Mouse (Mus musculus) limb, embryonic 15.5 days (tissue): Measurements from ENCODE around the gene Sh3kbp1. TPM values are rescaled to one million over a fixed set of nuclear protein-coding genes. Genes with fewer than 3 reads are reported as not detected.

Source experiments
- ATAC-seq: fragments of 200-750 bp; cut with Nextera tagmentation; 2 replicates; pipeline ENCODE4 v1.8.0; 2017; ENCODE audit warnings: low read depth, moderate TSS enrichment; ENCODE audit not compliant: insufficient number of reproducible peaks, low FRiP score, low TSS enrichment
- H3K27ac ChIP-seq: fragments of 300-500 bp; sonication (generic); 2 replicates; pipeline ENCODE4 v1.5.1; 2015; ENCODE audit warnings: moderate library complexity, mild to moderate bottlenecking, inconsistent platforms
- H3K27me3 ChIP-seq: fragments of 300-500 bp; sonication (generic); 2 replicates; pipeline ENCODE4 v1.6.1; 2015; ENCODE audit warnings: inconsistent platforms
- H3K36me3 ChIP-seq: fragments of 300-500 bp; sonication (generic); 2 replicates; pipeline ENCODE4 v1.6.1; 2015; ENCODE audit warnings: inconsistent platforms
- H3K4me1 ChIP-seq: fragments of 300-500 bp; sonication (generic); 2 replicates; pipeline ENCODE4 v1.6.1; 2015; ENCODE audit warnings: inconsistent platforms
- H3K4me2 ChIP-seq: fragments of 300-500 bp; sonication (generic); 2 replicates; pipeline ENCODE4 v1.6.1; 2015; ENCODE audit warnings: mild to moderate bottlenecking, inconsistent platforms
- H3K4me3 ChIP-seq: fragments of 300-500 bp; sonication (generic); 2 replicates; pipeline ENCODE4 v1.5.1; 2015; ENCODE audit warnings: mild to moderate bottlenecking, inconsistent platforms
- H3K9ac ChIP-seq: fragments of 300-500 bp; sonication (generic); 2 replicates; pipeline ENCODE4 v1.6.1; 2015; ENCODE audit warnings: inconsistent platforms
- H3K9me3 ChIP-seq: fragments of 300-500 bp; sonication (generic); 2 replicates; pipeline ENCODE4 v1.6.1; 2016; ENCODE audit warnings: inconsistent platforms
- WGBS: fragments of 180-500 bp; shearing (Covaris S2); methylation state at CpG from one replicate; pipeline ENCODE4 v1.1.7; 2015; 5-methylcytosine and 5-hydroxymethylcytosine counted together
- polyA plus RNA-seq: library from polyadenylated mRNA; unstranded; fragments of >200 nt; fragmentation: Nextera tagmentation; extraction: Ambion mirVana; gene quantifications from 2 replicates; pipeline ENCODE4 v1.2.1, GENCODE M21; 2015

Gene Sh3kbp1
- polyA plus RNA-seq, 1 experiment from 2014 or later: 50.0 TPM

DNA sequence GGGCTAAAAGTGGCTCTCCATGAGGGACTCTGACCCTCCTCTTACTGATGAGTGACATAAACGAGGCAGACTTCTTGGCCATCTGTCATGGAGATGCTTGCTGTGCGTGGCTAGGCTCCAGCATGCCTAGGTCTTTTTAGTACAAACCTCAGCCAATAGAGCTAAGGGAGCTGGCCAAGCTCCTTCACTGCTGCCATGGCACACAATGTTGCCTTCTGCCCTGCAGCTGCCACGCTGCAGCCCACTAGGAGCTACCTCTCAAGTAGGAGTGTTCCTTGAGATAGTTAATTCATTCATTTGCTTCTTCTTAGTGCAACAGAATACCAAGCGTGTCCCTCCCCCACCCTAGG is 327.3 kb downstream of the Sh3kbp1 start:
- no peaks in the 10 kb centered on the region for H3K36me3 ChIP-seq
- H3K9ac ChIP-seq: no peak overlapping the region
- H3K4me1 ChIP-seq: no peaks in the 10 kb centered on the region
- no peak for ATAC-seq
- no peaks in the 10 kb centered on the region for H3K9me3 ChIP-seq
- H3K4me2 ChIP-seq: no peak overlapping the region
- H3K4me3 ChIP-seq: no peak overlapping the region
- 64% methylated on average over 4 of the region's 4 CpGs for WGBS
- H3K27me3 ChIP-seq: peaks cover 14% of the 10 kb centered on the region; the same call in 1 of the 2 replicates
- no peak overlapping the region for H3K27ac ChIP-seq

DNA sequence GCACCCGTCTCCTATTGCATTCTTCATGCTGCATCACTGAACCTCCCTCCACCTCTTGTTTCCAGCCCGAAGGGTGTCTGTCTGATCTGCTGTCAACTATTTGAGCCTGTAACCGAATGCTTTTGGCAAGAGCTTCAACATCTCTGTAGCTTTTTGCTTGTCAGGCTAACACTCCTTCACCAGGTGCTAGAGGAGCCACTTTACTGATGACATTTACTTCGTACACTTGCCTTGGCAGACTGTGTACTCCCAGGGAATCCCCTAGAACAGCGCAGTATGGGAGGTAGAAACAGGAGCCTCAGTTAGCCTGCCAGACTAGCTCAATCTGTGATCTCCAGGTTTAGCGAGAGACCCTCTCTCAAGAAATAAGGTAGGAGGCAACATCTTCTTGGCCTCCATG is 328.4 kb downstream of the Sh3kbp1 start:
- H3K27me3 ChIP-seq: peaks cover 14% of the 10 kb centered on the region; the same call in 1 of the 2 replicates
- no peak overlapping the region for H3K27ac ChIP-seq
- H3K36me3 ChIP-seq: no peaks in the 10 kb centered on the region
- H3K4me2 ChIP-seq: no peak overlapping the region
- H3K9ac ChIP-seq: no peak overlapping the region
- no peak overlapping the region for H3K4me3 ChIP-seq
- H3K9me3 ChIP-seq: no peaks in the 10 kb centered on the region
- H3K4me1 ChIP-seq: no peaks in the 10 kb centered on the region
- WGBS: 79% methylated on average over 6 of the region's 6 CpGs
- ATAC-seq: no peak

GRCm38 (mm10) chrX:159961385-159961784 is 334.3 kb downstream of the Sh3kbp1 start:
- no peak for ATAC-seq
- H3K4me1 ChIP-seq: no peaks in the 10 kb centered on the region
- peaks cover 13% of the 10 kb centered on the region for H3K27me3 ChIP-seq
- H3K4me2 ChIP-seq: no peak overlapping the region
- no peaks in the 10 kb centered on the region for H3K36me3 ChIP-seq
- H3K9me3 ChIP-seq: no peaks in the 10 kb centered on the region
- 77% methylated on average over 2 of the region's 2 CpGs for WGBS
- no peak overlapping the region for H3K4me3 ChIP-seq
- no peak overlapping the region for H3K27ac ChIP-seq
- no peak overlapping the region for H3K9ac ChIP-seq

DNA sequence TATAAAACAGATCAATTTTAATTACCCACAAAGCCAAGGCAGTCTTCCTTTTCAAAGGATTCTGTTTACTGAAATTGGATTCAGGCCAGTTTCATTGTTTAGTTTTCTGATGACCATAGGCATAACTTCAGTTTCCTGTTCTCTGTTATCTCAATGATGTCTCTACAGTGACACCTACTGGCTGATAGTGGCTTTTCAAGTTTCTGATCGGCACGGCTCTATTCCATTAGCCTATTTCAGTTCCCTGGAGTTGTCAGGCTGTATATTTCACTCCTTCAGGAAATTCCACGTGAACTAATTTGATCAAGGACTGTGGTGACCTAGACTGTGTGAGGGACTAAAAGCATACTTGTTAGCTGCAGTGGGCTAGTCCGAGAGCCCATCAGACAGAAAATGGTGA is 336.2 kb downstream of the Sh3kbp1 start:
- no peaks in the 10 kb centered on the region for H3K36me3 ChIP-seq
- WGBS: 28% methylated on average over 4 of the region's 4 CpGs
- H3K27ac ChIP-seq: no peak overlapping the region
- H3K9ac ChIP-seq: no peak overlapping the region
- no peak for ATAC-seq
- peaks cover 17% of the 10 kb centered on the region; the same call in 1 of the 2 replicates for H3K27me3 ChIP-seq
- no peaks in the 10 kb centered on the region for H3K9me3 ChIP-seq
- no peaks in the 10 kb centered on the region for H3K4me1 ChIP-seq
- H3K4me3 ChIP-seq: no peak overlapping the region
- H3K4me2 ChIP-seq: no peak overlapping the region

DNA sequence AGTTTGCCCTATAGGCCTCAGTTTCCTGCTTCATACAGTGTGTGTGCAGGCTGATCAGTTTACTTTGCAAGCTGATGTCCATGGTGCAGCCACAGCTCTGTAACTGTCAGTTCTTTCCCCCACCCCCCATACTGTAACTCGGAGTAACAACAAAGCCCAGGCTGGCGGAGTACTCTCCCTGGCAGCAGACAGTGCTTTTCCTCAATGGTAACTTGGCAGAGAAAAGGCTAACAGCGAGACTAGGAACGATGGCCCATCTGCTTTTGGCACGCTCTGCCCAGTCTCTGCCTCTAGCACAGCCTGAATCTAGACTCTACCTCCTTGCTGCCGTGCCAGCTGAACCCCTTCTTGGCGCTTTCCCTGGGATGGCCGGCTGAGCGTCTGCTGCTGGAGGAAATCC is 336.9 kb downstream of the Sh3kbp1 start:
- Histone ChIP-seq H3K36me3 (no peaks in the 10 kb centered on the region), H3K9me3 (no peaks in the 10 kb centered on the region), H3K4me3 (no peak overlapping the region), H3K27ac (no peak overlapping the region), H3K27me3 (peaks cover 19% of the 10 kb centered on the region; the same call in 1 of the 2 replicates), H3K4me2 (no peak overlapping the region), H3K9ac (no peak overlapping the region), H3K4me1 (no peaks in the 10 kb centered on the region)
- ATAC-seq: no peak
- 89% methylated on average over 9 of the region's 9 CpGs for WGBS

DNA sequence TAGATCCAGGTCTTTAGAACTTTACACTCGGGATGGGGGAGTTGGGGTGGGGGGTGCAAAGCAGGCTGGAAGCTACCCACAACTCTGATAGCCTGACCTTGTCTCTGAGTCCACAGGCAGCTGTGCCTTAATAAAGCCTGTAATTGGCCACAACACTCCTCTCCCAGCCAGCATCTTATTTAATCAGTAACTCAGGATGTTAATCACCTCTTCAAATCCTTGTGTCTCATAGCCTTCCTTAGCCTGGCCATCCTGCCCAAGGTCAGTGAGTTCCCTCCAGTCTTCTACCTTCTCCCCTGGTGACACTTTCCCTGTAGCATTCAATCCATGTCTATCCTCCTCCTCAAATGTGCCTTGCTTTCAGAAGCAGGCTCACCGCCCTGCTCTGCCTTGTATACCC is 342.0 kb downstream of the Sh3kbp1 start:
- WGBS: 88% methylated on average over 2 of the region's 2 CpGs
- Histone ChIP-seq H3K9ac (no peak overlapping the region), H3K4me3 (no peak overlapping the region), H3K9me3 (no peaks in the 10 kb centered on the region), H3K36me3 (no peaks in the 10 kb centered on the region), H3K27ac (no peak overlapping the region), H3K4me2 (no peak overlapping the region), H3K4me1 (no peaks in the 10 kb centered on the region), H3K27me3 (peaks cover 18% of the 10 kb centered on the region; the same call in 1 of the 2 replicates)
- no peak for ATAC-seq

DNA sequence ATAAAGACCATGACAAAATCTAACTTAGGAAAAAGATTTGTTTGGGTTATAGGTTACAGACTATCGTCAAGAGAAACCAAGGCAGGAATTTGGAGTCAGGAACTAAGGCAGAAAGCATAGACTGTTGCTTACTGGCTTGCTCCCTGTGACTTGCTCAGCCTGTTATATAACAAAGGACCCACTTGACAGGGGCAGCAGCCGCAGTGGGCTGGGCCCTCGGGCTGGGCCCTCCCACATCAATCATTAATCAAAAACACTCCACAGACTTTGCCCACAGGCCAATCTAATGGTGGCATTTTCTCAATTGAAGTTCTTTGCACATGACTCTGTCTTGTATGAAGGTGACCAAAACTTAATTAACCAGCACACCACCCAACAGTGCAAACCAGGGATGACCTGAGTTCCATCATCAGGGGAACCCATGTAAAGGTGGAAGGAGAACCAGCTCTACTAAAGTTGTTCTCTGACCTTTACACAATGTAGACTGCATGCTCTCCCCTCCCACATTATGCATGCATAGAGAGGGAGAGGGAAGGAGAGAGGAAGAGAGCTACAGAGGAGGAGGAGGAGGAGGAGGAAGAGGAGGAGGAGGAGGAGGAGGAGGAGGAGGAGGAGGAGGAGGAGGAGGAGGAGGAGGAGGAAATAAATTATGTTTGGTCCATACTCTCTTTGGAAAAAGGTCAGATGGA is 344.2 kb downstream of the Sh3kbp1 start:
- no peak overlapping the region for H3K4me2 ChIP-seq

GRCm38 (mm10) chrX:159973730-159974129 is 346.7 kb downstream of the Sh3kbp1 start:
- WGBS: 31% methylated on average over 5 of the region's 5 CpGs
- Histone ChIP-seq H3K4me2 (no peak overlapping the region), H3K27ac (no peak overlapping the region), H3K9me3 (no peaks in the 10 kb centered on the region), H3K36me3 (no peaks in the 10 kb centered on the region), H3K27me3 (peaks cover 7% of the 10 kb centered on the region), H3K4me1 (no peaks in the 10 kb centered on the region), H3K9ac (no peak overlapping the region), H3K4me3 (no peak overlapping the region)
- ATAC-seq: no peak

More for the DNA sequence above, 344.2 kb downstream of the Sh3kbp1 start:
- H3K9ac ChIP-seq: no peak overlapping the region
- H3K4me1 ChIP-seq: no peaks in the 10 kb centered on the region
- ATAC-seq: no peak
- no peaks in the 10 kb centered on the region for H3K9me3 ChIP-seq
- H3K4me3 ChIP-seq: no peak overlapping the region
- H3K27me3 ChIP-seq: peaks cover 17% of the 10 kb centered on the region
- H3K36me3 ChIP-seq: no peaks in the 10 kb centered on the region
- H3K27ac ChIP-seq: no peak overlapping the region
- 62% methylated on average over 3 of the region's 3 CpGs for WGBS

GRCm38 (mm10) chrX:159976243-159976642 is 349.2 kb downstream of the Sh3kbp1 start:
- Histone ChIP-seq H3K4me1 (no peaks in the 10 kb centered on the region), H3K27me3 (peaks cover 7% of the 10 kb centered on the region), H3K27ac (no peak overlapping the region), H3K4me3 (no peak overlapping the region), H3K9me3 (no peaks in the 10 kb centered on the region), H3K4me2 (no peak overlapping the region), H3K36me3 (no peaks in the 10 kb centered on the region), H3K9ac (no peak overlapping the region)
- 65% methylated on average over 3 of the region's 3 CpGs for WGBS
- ATAC-seq: no peak

- Histone ChIP-seq H3K4me1 (0 out of 2 replicates have a peak, but pooled peaks cover 4% of the 10 kb centered on the region), H3K9ac (no peak within 1 kb of the TSS), H3K9me3 (no peaks in the 10 kb centered on the region), H3K4me2 (peak within 1 kb of the TSS; percentile 79), H3K27ac (no peak within 1 kb of the TSS), H3K27me3 (peaks cover 40% of the 10 kb centered on the region), H3K4me3 (peak within 1 kb of the TSS; percentile 46), H3K36me3 (no peaks in the 10 kb centered on the region)
- no peak for ATAC-seq
- WGBS: 30% methylated on average over 92 of the region's 108 CpGs
Observed at GRCm38 (mm10) chrX:159988002-159988960, 361.2 kb downstream of the Sh3kbp1 start, which contains the start of gene Map3k15. TSS of gene Map3k15 (plus strand) at chrX:159988433.

DNA sequence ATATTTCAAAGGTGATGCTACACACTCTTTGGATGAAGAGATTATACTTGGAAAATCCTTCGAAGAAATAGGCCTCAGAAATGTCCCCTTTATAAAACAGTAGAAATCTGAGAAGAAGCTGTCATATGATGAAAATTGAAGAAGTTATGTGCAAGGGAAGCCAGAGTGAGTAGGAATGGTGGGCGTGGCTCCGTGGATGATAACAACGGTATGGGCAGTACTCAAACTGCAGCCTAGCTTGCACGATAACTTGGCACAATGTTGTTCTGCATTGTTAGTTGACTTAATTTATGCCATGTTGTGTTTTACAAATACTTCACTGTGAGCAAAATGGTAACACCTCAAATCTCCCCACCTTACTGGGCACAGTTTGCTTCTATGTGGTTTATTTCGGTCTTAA is 368.7 kb downstream of the Sh3kbp1 start:
- WGBS: 85% methylated on average over 6 of the region's 6 CpGs
- peaks cover 4% of the 10 kb centered on the region for H3K27me3 ChIP-seq
- ATAC-seq: no peak

More for the DNA sequence above, 368.7 kb downstream of the Sh3kbp1 start:
- Histone ChIP-seq H3K9ac (no peak overlapping the region), H3K36me3 (no peaks in the 10 kb centered on the region), H3K4me1 (no peaks in the 10 kb centered on the region), H3K4me2 (no peak overlapping the region), H3K27ac (no peak overlapping the region), H3K9me3 (no peaks in the 10 kb centered on the region), H3K4me3 (no peak overlapping the region)
